Mouse (Mus musculus) forebrain, embryonic 12.5 days (tissue): Measurements from ENCODE around the gene Pkib. TPM values are rescaled to one million over a fixed set of nuclear protein-coding genes. Genes with fewer than 3 reads are reported as not detected.
A peak's percentile ranks its signal among the peaks of the same experiment; 100 is the strongest.

ENCODE experiments used
- ATAC-seq: fragments of 200-750 bp; cut with Nextera tagmentation; 2 replicates; pipeline ENCODE4 v1.8.0; 2017; ENCODE audit warnings: moderate TSS enrichment; ENCODE audit not compliant: low FRiP score
- H3K27ac ChIP-seq: fragments of 300-500 bp; sonication (generic); 2 replicates; pipeline ENCODE4 v1.5.1; 2016; ENCODE audit warnings: mild to moderate bottlenecking
- H3K27me3 ChIP-seq: fragments of 300-500 bp; sonication (generic); 2 replicates; pipeline ENCODE4 v1.6.1; 2016; ENCODE audit warnings: mild to moderate bottlenecking
- H3K36me3 ChIP-seq: fragments of 300-500 bp; sonication (generic); replicated peaks from 2 replicates; pipeline ENCODE4 v1.6.1; 2016; ENCODE audit warnings: mild to moderate bottlenecking
- H3K4me1 ChIP-seq: fragments of 300-500 bp; sonication (generic); 2 replicates; pipeline ENCODE4 v1.6.1; 2016
- H3K4me2 ChIP-seq: fragments of 300-500 bp; sonication (generic); 2 replicates; pipeline ENCODE4 v1.6.1; 2016; ENCODE audit warnings: mild to moderate bottlenecking, moderate library complexity
- H3K4me3 ChIP-seq: fragments of 300-500 bp; sonication (generic); replicated peaks from 2 replicates; pipeline ENCODE4 v1.5.1; 2016; ENCODE audit warnings: mild to moderate bottlenecking
- H3K9ac ChIP-seq: fragments of 300-500 bp; sonication (generic); 2 replicates; pipeline ENCODE4 v1.6.1; 2016; ENCODE audit warnings: mild to moderate bottlenecking
- H3K9me3 ChIP-seq: fragments of 300-500 bp; sonication (generic); 2 replicates; pipeline ENCODE4 v1.6.1; 2016
- WGBS: fragments of 180-500 bp; shearing (Covaris S2); methylation state at CpG from one replicate; pipeline ENCODE4 v1.1.7; 2016; 5-methylcytosine and 5-hydroxymethylcytosine counted together
- polyA plus RNA-seq: library from polyadenylated mRNA; unstranded; fragments of >200 nt; fragmentation: Nextera tagmentation; extraction: Ambion mirVana; gene quantifications from 2 replicates; pipeline ENCODE4 v1.2.1, GENCODE M21; 2016

Pkib gene
- polyA plus RNA-seq, 1 experiment from 2014 or later, result 2.4 TPM

DNA sequence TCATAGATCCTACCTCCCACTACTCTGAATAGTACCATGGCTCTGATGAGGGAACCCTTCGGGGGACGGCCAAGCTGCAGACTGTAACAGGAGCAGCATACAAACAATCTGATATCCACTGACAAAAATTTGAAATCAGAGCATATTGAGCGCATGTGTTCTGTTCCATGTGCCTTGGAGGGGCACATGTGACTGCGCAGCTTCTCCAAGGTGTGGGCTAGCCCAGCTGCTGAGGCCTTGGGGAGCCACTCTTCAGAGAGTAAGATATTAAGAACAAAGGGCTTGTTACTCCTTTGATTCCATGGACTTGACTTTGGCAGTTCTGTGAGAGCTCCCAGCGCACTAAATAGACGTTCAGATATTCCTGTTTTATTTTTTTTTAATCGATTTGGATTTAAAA lies 111.3 kb downstream of the Pkib start:
- 72% methylated on average over 7 of the region's 7 CpGs for WGBS
- H3K4me2 ChIP-seq, result no peak overlapping the region
- H3K36me3 ChIP-seq, result no peaks in the 10 kb centered on the region
- H3K9ac ChIP-seq, result no peak overlapping the region
- no peaks in the 10 kb centered on the region for H3K27me3 ChIP-seq
- peaks cover 6% of the 10 kb centered on the region; the same call in 1 of the 2 replicates for H3K4me1 ChIP-seq
- ATAC-seq, result no peak; the same call in 1 of the 2 replicates
- H3K9me3 ChIP-seq, result no peaks in the 10 kb centered on the region
- no peak overlapping the region for H3K27ac ChIP-seq
- no peak overlapping the region for H3K4me3 ChIP-seq

DNA sequence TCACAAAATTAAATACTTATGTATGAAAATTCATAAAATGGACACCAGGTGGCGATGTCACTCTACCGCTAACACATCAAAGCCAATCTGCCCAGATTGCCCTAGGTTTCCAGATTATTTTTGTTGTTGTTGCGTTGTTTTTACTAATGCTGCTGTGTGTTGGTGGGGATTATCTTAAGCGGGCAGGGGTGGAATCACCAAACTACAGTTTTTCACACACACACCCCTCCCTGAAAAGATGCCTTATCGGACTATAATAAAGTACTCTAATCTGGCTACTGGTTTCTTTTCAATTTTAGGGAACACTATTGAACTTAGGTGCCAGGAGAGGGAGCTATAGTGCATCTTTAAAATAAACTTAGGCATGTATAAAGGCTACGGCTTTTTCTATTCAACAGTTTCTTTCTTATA lies 111.8 kb downstream of the Pkib start:
- no peaks in the 10 kb centered on the region for H3K27me3 ChIP-seq
- no peak overlapping the region for H3K27ac ChIP-seq
- no peaks in the 10 kb centered on the region for H3K9me3 ChIP-seq
- H3K4me3 ChIP-seq, result peak overlapping the region; percentile 26
- ATAC-seq, result peak; percentile 73
- 4% methylated on average over 6 of the region's 6 CpGs for WGBS
- H3K4me2 ChIP-seq, result peak overlapping the region; percentile 38
- peaks cover 6% of the 10 kb centered on the region; the same call in 1 of the 2 replicates for H3K4me1 ChIP-seq
- H3K36me3 ChIP-seq, result no peaks in the 10 kb centered on the region
- H3K9ac ChIP-seq, result no peak overlapping the region; the same call in 1 of the 2 replicates

DNA sequence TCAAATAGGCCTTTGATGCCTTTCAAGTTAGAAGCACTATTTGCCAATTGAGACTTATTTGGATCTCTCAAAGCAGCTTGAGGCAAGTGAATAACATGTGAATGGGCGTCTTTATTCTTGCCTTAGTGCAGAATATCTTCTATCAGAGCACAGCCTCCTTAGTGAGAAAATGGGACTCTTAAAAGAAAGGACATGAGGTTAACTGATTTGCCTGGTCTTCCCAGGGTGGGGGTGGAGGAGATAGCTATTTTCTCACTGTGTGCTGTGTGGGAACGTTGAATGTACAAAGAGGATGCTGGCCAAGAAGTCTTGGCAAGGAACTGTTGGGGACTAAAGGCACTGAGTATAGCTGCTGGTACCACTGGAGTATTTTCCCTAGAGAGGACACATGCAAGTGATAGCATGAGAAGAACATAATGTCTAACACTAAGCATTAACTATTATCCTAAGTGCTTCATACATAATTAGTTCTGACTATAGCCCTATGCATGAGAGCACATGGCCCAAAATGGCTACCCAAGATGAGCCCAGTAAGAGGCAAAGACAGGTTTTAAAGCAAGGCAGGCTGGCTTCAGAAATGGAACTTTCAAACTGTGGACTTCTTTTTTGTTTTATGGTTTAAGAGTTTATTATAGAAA lies 112.5 kb downstream of the Pkib start:
- Histone ChIP-seq H3K4me3 (no peak overlapping the region), H3K27ac (peak overlapping the region; percentile 70), H3K4me2 (no peak overlapping the region), H3K36me3 (no peaks in the 10 kb centered on the region), H3K4me1 (peaks cover 6% of the 10 kb centered on the region; the same call in 1 of the 2 replicates), H3K27me3 (no peaks in the 10 kb centered on the region), H3K9me3 (no peaks in the 10 kb centered on the region), H3K9ac (no peak overlapping the region)
- peak; percentile 82 for ATAC-seq
- 14% methylated on average over 2 of the region's 2 CpGs for WGBS

DNA sequence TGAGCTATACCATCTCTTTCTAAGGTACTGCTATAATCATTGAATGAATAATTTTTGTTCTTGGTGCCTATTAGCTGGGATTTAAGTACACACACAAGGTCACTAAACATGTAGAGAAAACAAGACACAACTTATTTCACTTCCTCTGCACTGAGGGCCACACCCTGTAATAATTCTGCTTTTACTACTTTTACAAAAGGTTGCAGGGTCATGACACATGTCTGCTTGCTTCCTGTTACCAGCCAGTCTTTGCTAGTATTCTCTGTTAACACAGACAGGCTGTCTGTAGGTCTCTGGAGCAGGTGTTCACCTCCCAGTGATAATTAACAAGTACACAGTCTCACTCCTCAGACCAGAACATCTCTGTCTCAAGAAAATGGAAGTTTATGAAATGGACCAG lies 113.7 kb downstream of the Pkib start:
- Histone ChIP-seq H3K27ac (no peak overlapping the region), H3K36me3 (no peaks in the 10 kb centered on the region), H3K27me3 (no peaks in the 10 kb centered on the region), H3K9ac (no peak overlapping the region), H3K9me3 (no peaks in the 10 kb centered on the region), H3K4me2 (no peak overlapping the region), H3K4me1 (peaks cover 6% of the 10 kb centered on the region; the same call in 1 of the 2 replicates), H3K4me3 (no peak overlapping the region)
- no peak for ATAC-seq

DNA sequence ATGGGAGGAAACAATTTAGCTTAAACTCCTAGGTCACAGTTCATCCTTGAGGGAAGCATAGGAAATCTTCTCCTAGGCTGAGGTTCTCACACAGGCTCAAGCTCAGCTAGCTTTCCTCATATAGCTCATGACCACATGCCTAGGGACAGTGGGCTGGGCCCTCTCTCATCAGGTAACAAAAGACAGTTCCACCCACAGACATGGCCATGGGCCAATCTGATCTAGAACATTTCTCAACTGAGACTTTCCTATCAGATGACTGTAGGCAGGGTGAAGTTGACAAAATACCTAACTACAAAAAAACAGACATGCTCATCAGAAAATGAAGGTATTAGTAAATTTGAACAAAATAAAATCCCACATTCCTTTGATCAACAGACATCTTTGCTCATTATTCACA lies 115.3 kb downstream of the Pkib start:
- H3K36me3 ChIP-seq, result no peaks in the 10 kb centered on the region
- no peak overlapping the region for H3K27ac ChIP-seq
- H3K4me3 ChIP-seq, result no peak overlapping the region
- H3K9ac ChIP-seq, result no peak overlapping the region
- H3K27me3 ChIP-seq, result no peaks in the 10 kb centered on the region
- ATAC-seq, result no peak
- no peak overlapping the region for H3K4me2 ChIP-seq
- H3K4me1 ChIP-seq, result peaks cover 6% of the 10 kb centered on the region; the same call in 1 of the 2 replicates
- H3K9me3 ChIP-seq, result no peaks in the 10 kb centered on the region

DNA sequence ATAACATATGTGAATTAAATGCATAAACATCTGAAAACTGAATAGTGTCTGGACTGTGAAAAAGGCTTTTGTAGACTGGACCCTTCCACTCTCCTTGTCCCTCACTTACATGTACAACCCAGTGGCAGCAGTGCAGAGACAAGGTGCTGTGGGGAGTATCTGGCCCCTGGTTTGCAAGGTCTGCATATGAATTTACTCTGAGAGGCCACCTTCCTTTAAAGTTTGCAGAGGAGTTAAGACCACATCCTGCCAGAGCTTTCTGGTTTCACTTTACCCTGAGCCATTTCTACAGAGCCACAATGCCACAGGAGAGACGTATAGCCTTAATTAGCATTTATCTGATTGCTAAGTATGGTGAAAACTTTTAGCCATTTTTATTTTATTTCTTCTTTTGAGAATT lies 121.6 kb downstream of the Pkib start:
- Histone ChIP-seq H3K27ac (no peak overlapping the region), H3K9me3 (no peaks in the 10 kb centered on the region), H3K4me1 (no peaks in the 10 kb centered on the region), H3K36me3 (no peaks in the 10 kb centered on the region), H3K4me3 (no peak overlapping the region), H3K27me3 (no peaks in the 10 kb centered on the region), H3K4me2 (no peak overlapping the region), H3K9ac (no peak overlapping the region; the same call in 1 of the 2 replicates)
- ATAC-seq, result no peak
- WGBS, result 84% methylated on average over 1 of the region's 1 CpGs

DNA sequence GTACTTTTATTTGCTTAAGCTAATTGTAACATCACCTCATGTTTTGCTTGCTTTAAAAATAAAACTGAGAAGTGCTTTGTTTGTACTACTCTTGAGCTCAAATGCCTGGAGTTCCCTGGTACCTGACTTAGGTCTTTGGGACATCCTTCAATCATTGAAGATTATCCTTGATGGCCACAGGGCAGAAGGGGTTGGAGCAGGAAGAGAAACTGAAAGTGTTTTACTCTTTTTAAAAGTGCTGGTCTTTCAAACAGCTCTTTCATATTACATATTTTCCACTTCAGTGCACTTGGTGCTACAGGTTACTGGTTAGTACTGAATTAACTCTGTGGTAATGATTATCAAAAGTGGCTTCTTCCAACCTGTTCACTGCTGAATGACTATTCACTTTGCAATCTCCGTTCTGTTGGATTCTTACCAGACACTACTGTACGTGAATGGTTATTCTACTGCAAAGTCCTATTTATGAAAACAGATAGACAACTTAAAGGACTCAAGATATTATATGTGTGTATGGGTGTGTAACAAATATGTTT lies 123.5 kb downstream of the Pkib start:
- Histone ChIP-seq H3K9me3 (no peaks in the 10 kb centered on the region), H3K9ac (no peak overlapping the region), H3K27me3 (no peaks in the 10 kb centered on the region), H3K36me3 (no peaks in the 10 kb centered on the region), H3K4me3 (no peak overlapping the region), H3K4me2 (no peak overlapping the region), H3K27ac (no peak overlapping the region), H3K4me1 (no peaks in the 10 kb centered on the region)
- ATAC-seq, result no peak
- 85% methylated on average over 2 of the region's 2 CpGs for WGBS

DNA sequence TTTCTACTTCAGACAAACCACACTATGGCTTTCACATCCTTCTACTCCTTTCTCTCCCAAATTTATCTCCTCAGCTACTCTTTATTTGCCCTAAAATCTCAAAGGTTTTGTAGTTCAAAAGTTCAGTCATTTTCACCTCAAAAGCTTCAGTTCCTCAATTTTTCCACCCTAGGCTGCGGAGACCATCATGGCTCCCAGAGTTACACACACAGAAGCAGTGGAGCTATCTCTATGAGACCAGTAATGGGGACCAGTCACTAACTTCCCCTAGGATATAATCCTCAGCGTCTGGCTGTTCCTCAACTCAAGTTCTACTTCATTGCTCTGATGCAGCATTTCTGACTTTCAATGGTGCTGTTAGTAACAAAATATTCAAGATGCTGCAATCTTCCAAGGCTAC lies 127.2 kb downstream of the Pkib start:
- H3K27ac ChIP-seq, result no peak overlapping the region
- H3K9ac ChIP-seq, result no peak overlapping the region
- H3K27me3 ChIP-seq, result no peaks in the 10 kb centered on the region
- H3K4me2 ChIP-seq, result no peak overlapping the region
- 91% methylated on average over 2 of the region's 2 CpGs for WGBS
- H3K9me3 ChIP-seq, result no peaks in the 10 kb centered on the region
- no peak for ATAC-seq
- H3K4me3 ChIP-seq, result no peak overlapping the region
- H3K36me3 ChIP-seq, result no peaks in the 10 kb centered on the region
- H3K4me1 ChIP-seq, result no peaks in the 10 kb centered on the region

DNA sequence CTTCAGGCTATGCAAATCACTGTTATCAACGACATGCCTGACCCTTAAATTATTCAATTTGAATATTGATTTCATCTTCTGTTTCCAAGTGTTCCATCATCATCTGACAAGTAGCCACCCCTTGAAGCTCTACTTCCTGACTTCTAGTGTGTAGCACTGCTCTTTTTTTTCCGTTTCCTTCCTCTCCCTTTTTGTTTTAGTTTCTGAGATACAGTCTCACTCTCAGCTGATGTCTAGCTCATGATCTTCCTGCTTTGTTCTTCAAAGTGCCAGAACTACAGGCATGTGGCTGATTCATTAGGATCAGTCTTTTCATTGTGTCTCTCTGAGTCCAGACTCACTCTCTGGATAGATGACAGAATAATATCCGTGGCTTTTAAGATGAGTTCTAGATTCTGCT lies 128.9 kb downstream of the Pkib start:
- no peak for ATAC-seq
- H3K36me3 ChIP-seq, result no peaks in the 10 kb centered on the region
- H3K4me2 ChIP-seq, result no peak overlapping the region
- H3K9me3 ChIP-seq, result no peaks in the 10 kb centered on the region
- H3K9ac ChIP-seq, result no peak overlapping the region
- H3K27ac ChIP-seq, result no peak overlapping the region
- H3K27me3 ChIP-seq, result no peaks in the 10 kb centered on the region
- H3K4me1 ChIP-seq, result no peaks in the 10 kb centered on the region
- no peak overlapping the region for H3K4me3 ChIP-seq
- WGBS, result 74% methylated on average over 3 of the region's 3 CpGs

DNA sequence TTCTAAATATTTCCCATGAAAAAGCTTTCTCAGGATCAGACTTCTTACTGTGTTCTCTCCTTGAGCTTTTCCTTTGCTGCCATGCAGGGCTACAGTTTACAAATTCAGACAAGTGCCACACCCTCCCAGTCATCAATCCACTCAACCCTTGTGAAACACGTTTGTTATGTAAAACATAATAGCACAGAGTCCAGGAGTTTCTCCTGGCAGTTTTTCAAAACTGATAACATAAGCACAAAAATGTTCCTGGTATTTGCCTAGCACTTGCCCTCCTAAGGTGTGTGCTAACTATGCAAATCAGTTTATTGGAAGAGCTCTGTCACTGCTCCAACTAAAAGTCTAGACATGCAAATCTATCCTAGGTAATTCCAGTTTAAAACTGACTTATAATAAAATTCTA lies 131.3 kb downstream of the Pkib start:
- no peak for ATAC-seq
- 49% methylated on average over 1 of the region's 1 CpGs for WGBS
- no peak overlapping the region for H3K4me2 ChIP-seq

DNA sequence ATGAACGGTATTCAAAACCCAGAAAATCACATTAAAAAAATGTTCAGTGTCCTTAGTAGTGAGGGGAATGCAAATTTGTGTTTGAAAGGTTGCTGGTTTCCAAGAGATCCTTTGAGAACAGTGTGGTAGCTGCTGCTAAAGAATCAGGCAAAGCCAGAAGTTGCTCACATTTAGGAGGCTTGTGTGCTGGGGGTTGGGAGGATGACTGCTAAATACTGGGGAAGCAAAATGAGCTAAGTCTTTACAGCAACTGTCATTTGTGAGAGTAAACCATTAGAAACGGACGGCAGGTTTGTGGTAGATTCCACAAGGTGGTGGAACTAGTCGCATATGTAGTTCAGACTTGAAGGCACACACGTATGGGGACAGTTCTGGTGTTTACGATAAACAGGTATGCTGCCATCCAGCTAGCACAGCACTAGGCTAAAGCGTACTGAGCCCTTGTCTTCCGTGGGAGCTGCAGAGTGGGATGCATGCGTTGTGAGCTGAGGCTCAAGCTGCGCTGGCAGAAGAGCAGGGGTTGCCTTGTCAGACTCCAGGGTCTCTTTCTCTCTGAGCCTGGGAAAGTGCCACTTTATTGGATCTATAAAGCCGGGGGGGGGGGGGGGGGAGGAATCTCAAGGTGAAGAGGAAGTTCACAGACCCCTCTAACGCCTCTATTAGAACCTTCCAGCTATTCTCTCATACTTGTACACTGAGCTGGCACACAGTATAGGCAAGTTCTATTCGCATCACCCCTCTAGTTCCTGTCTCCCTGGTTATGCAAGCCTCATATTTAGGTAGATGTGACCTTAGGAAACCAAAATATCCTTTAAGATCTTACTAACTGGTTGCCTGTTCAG lies 151.7 kb downstream of the Pkib start:
- peaks cover 40% of the 10 kb centered on the region for H3K4me1 ChIP-seq
- H3K4me3 ChIP-seq, result 0 out of 2 replicates have a peak overlapping the region, but pooled peaks have one; percentile 4
- no peaks in the 10 kb centered on the region for H3K27me3 ChIP-seq
- ATAC-seq, result peak; percentile 68
- no peak overlapping the region for H3K9ac ChIP-seq
- H3K27ac ChIP-seq, result peak overlapping the region; percentile 94
- peak overlapping the region; percentile 53 for H3K4me2 ChIP-seq
- H3K36me3 ChIP-seq, result 0 out of 2 replicates have a peak, but pooled peaks cover 1% of the 10 kb centered on the region
- 14% methylated on average over 13 of the region's 13 CpGs for WGBS
- H3K9me3 ChIP-seq, result no peaks in the 10 kb centered on the region

More for the DNA sequence above, 131.3 kb downstream of the Pkib start:
- Histone ChIP-seq H3K27ac (no peak overlapping the region), H3K4me1 (no peaks in the 10 kb centered on the region), H3K27me3 (no peaks in the 10 kb centered on the region), H3K36me3 (no peaks in the 10 kb centered on the region), H3K9me3 (no peaks in the 10 kb centered on the region), H3K4me3 (no peak overlapping the region), H3K9ac (no peak overlapping the region)

DNA sequence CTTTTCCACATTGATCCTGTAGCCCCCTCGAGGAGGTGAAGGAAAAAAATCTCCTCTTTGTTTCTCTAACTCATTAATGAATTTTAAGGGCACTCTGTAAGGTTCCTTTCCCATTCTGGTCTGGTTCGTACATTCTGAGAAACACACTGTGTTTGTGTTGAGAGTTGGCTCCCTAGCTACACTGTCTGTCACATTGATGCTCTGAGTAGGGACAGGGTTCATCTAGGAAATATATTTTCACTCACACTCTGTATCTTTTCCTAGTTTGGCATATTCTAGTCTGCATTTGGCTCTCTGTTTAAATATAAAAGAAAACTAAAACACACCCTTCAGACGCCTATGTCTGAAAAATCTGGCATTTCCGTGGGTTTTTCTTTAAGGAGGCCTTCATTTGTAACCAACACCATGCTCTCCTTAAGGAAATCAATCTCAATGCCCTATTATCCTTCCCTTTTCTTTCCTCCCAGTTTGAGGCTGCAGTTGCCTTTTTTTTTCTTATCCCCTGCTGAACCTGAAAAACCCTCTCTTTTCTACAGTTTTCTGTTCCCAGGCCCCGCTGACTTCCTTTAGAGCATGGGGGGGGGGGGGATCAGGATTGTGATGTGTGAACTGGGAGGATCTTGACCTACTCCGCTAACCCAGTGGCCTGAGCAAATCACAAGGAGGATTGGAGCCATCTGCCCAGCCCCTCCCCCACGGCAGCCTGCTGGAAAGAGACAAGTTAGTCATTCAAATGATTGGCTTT lies 152.5 kb downstream of the Pkib start:
- 2% methylated on average over 7 of the region's 7 CpGs for WGBS
- Histone ChIP-seq H3K4me3 (peak overlapping the region; percentile 46), H3K9me3 (no peaks in the 10 kb centered on the region), H3K4me2 (peak overlapping the region; percentile 53), H3K4me1 (peaks cover 40% of the 10 kb centered on the region), H3K9ac (peak overlapping the region; percentile 66), H3K27me3 (no peaks in the 10 kb centered on the region), H3K27ac (peak overlapping the region; percentile 94), H3K36me3 (peaks cover 7% of the 10 kb centered on the region; the same call in 1 of the 2 replicates)
- ATAC-seq, result peak; percentile 87
